Mouse (Mus musculus): ENCODE data around the gene Nono. TPM values are rescaled to one million over a fixed set of nuclear protein-coding genes. Genes with fewer than 3 reads are reported as not detected.

The Nono gene
- polyA plus RNA-seq, 1 experiment = 304 TPM

GRCm38 (mm10) chrX:101388866-101389537, 40.1 kb upstream of the Nono start:
- Histone ChIP-seq H3ac (ENCODE audit: control insufficient read depth, insufficient read length, low read depth) (no peak overlapping the region), H3K4me3 (ENCODE audit: insufficient read depth, poor library complexity, severe bottlenecking) (no peak overlapping the region), H3K27me3 (ENCODE audit: control insufficient read depth, insufficient read depth, insufficient read length) (peaks cover 19% of the 10 kb centered on the region), H3K36me3 (ENCODE audit: control insufficient read depth, insufficient read depth) (no peaks in the 10 kb centered on the region), H3K79me3 (ENCODE audit: low read depth) (no peaks in the 10 kb centered on the region), H3K79me2 (ENCODE audit: control insufficient read depth, insufficient read depth) (no peaks in the 10 kb centered on the region)
- TF ChIP-seq CTCF (IDR thresholded peaks at IDR 0.05; ENCODE audit: control insufficient read depth, insufficient read depth, insufficient read length) = no peak
- no peak for TF ChIP-seq MAX (IDR thresholded peaks at IDR 0.05)
- no peak for TF ChIP-seq MYOG (IDR thresholded peaks at IDR 0.05; ENCODE audit: control insufficient read depth, extremely low read depth, insufficient read length)
- no peak for TF ChIP-seq CEBPB (IDR thresholded peaks at IDR 0.05; ENCODE audit: low read depth)
- TF ChIP-seq FOSL1 (IDR thresholded peaks at IDR 0.05; ENCODE audit: insufficient read depth, low read length, poor library complexity, severe bottlenecking) = no peak

DNA sequence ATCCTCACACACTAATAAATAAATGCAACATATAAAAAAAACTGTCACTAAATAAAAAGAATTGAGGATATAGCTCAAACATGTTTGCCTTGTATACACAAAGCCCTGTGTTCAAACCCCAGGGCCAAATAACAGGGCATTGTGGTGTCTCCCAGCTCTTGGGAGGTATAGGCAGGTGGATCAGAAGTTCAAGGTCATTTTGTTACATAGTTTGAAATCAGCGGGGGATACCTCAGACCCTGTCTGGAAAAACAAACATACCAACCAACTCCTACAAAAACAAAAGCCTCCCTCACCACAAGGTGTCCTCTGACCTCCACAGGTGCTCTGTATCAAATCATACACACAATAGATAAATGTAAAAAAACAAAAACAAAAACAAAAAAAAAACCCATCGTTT, 34.8 kb upstream of the Nono start:
- no peaks in the 10 kb centered on the region for H3K79me2 ChIP-seq (ENCODE audit: control insufficient read depth, insufficient read depth)
- no peak for TF ChIP-seq USF1 (IDR thresholded peaks at IDR 0.05; ENCODE audit: low read depth)
- no peak for TF ChIP-seq CEBPB (IDR thresholded peaks at IDR 0.05; ENCODE audit: low read depth)
- TF ChIP-seq FOSL1 (IDR thresholded peaks at IDR 0.05; ENCODE audit: insufficient read depth, low read length, poor library complexity, severe bottlenecking) = no peak
- TF ChIP-seq MYOG (IDR thresholded peaks at IDR 0.05; ENCODE audit: control insufficient read depth, extremely low read depth, insufficient read length) = no peak
- TF ChIP-seq MAX (IDR thresholded peaks at IDR 0.05) = no peak
- no peak for TF ChIP-seq CTCF (IDR thresholded peaks at IDR 0.05; ENCODE audit: control insufficient read depth, insufficient read depth, insufficient read length)
- no peak for TF ChIP-seq MYOD1 (IDR thresholded peaks at IDR 0.05; ENCODE audit: control insufficient read depth, insufficient read length, low read depth)
- H3K27me3 ChIP-seq (ENCODE audit: control insufficient read depth, insufficient read depth, insufficient read length) = no peaks in the 10 kb centered on the region
- H3K36me3 ChIP-seq (ENCODE audit: control insufficient read depth, insufficient read depth) = no peaks in the 10 kb centered on the region
- no peak overlapping the region for H3K4me3 ChIP-seq (ENCODE audit: insufficient read depth, poor library complexity, severe bottlenecking)
- no peak overlapping the region for H3ac ChIP-seq (ENCODE audit: control insufficient read depth, insufficient read length, low read depth)
- no peaks in the 10 kb centered on the region for H3K79me3 ChIP-seq (ENCODE audit: low read depth)

DNA sequence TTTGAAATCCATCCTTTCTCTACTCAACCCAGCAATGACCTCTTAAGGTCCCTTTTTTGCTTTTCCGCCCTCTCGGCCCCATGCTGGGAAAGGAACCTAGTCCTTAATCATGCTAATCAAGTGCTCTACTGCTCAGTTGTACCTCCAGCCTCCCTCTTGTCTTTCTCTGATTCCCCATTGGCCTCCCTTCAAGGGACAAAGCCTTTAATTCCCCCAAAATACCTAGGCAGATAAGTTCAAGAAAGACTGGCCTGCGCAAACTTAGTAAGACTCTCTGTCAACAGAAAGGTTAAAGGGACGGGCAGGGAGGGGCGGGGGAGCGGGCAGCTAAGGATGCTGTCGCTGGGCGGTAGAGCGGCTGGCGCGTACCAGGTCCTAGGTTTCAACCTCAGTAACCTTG, 32.7 kb upstream of the Nono start:
- Histone ChIP-seq H3K36me3 (ENCODE audit: control insufficient read depth, insufficient read depth) (no peaks in the 10 kb centered on the region), H3ac (ENCODE audit: control insufficient read depth, insufficient read length, low read depth) (no peak overlapping the region), H3K27me3 (ENCODE audit: control insufficient read depth, insufficient read depth, insufficient read length) (no peaks in the 10 kb centered on the region), H3K4me3 (ENCODE audit: insufficient read depth, poor library complexity, severe bottlenecking) (no peak overlapping the region), H3K79me3 (ENCODE audit: low read depth) (no peaks in the 10 kb centered on the region), H3K79me2 (ENCODE audit: control insufficient read depth, insufficient read depth) (no peaks in the 10 kb centered on the region)
- TF ChIP-seq MYOD1 (IDR thresholded peaks at IDR 0.05; ENCODE audit: control insufficient read depth, insufficient read length, low read depth) = no peak
- no peak for TF ChIP-seq CTCF (IDR thresholded peaks at IDR 0.05; ENCODE audit: control insufficient read depth, insufficient read depth, insufficient read length)
- no peak for TF ChIP-seq USF1 (IDR thresholded peaks at IDR 0.05; ENCODE audit: low read depth)
- no peak for TF ChIP-seq MAX (IDR thresholded peaks at IDR 0.05)
- no peak for TF ChIP-seq CEBPB (IDR thresholded peaks at IDR 0.05; ENCODE audit: low read depth)
- no peak for TF ChIP-seq MYOG (IDR thresholded peaks at IDR 0.05; ENCODE audit: control insufficient read depth, extremely low read depth, insufficient read length)

- Histone ChIP-seq H3K4me3 (ENCODE audit: insufficient read depth, poor library complexity, severe bottlenecking) (peak overlapping the region; percentile 60), H3K36me3 (ENCODE audit: control insufficient read depth, insufficient read depth) (no peaks in the 10 kb centered on the region), H3K79me2 (ENCODE audit: control insufficient read depth, insufficient read depth) (peaks cover 14% of the 10 kb centered on the region), H3ac (ENCODE audit: control insufficient read depth, insufficient read length, low read depth) (peak overlapping the region; percentile 82), H3K79me3 (ENCODE audit: low read depth) (no peaks in the 10 kb centered on the region), H3K27me3 (ENCODE audit: control insufficient read depth, insufficient read depth, insufficient read length) (no peaks in the 10 kb centered on the region)
- TF ChIP-seq USF1 (IDR thresholded peaks at IDR 0.05; ENCODE audit: low read depth) (no peak), CTCF (IDR thresholded peaks at IDR 0.05; ENCODE audit: control insufficient read depth, insufficient read depth, insufficient read length) (peak; percentile 29)
These were observed 10.0 kb upstream of the Nono start for GRCm38 (mm10) chrX:101418946-101419724.

DNA sequence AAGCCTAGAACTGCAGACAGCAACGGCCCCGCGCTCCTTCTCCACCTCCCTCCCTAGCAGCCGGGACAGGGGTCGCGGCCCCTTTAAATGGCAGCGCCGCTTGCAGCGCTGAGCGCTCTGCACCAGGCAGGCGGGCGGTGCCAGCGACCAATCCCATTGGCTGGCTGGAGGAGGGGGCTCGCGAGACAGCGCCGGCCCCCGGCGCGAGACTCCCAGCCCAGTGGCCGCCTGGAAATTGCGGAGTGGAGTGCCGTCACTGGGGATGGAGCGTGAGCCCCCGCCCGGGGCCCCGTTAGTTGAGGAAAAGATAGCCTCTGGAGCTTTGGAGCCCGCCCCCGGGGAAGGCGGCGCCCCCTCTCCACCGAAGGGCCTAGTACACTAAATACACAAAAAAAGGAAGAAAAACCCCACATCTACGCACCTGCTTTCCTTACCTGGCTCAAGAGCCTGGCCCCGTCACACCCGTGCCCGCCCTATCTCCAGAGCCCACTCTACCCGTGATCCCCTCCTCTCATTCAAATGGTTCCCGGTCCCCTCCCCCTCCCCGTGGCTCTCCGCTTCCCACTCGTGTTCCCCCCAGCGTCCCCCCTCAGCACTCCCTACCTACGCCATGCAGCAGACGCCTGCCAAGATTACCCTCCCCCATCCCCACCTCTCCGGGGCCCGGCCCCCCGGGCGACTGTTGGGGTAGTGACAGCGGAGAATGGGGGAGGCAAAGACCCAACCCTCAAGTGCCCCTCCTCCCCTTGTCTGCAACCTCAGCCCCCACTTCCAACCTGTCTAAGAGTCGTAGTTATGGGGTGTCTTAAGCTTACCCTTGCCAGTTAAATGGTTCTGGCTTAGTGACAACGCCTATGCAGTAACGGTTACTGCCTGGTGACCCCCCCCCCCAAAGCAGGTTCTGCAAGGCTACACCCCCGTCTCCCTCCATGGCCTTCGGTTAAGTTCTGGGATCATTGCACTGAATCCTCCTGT, 9.1 kb upstream of the Nono start:
- H3K79me2 ChIP-seq (ENCODE audit: control insufficient read depth, insufficient read depth) = peaks cover 14% of the 10 kb centered on the region
- H3K79me3 ChIP-seq (ENCODE audit: low read depth) = no peaks in the 10 kb centered on the region
- TF ChIP-seq CTCF (IDR thresholded peaks at IDR 0.05; ENCODE audit: control insufficient read depth, insufficient read depth, insufficient read length) (no peak), MYOD1 (IDR thresholded peaks at IDR 0.05; ENCODE audit: control insufficient read depth, insufficient read length, low read depth) (no peak), FOSL1 (IDR thresholded peaks at IDR 0.05; ENCODE audit: insufficient read depth, low read length, poor library complexity, severe bottlenecking) (no peak), MYOG (IDR thresholded peaks at IDR 0.05; ENCODE audit: control insufficient read depth, extremely low read depth, insufficient read length) (no peak), CEBPB (IDR thresholded peaks at IDR 0.05; ENCODE audit: low read depth) (no peak), USF1 (IDR thresholded peaks at IDR 0.05; ENCODE audit: low read depth) (no peak), MAX (IDR thresholded peaks at IDR 0.05) (no peak)
- no peaks in the 10 kb centered on the region for H3K27me3 ChIP-seq (ENCODE audit: control insufficient read depth, insufficient read depth, insufficient read length)
- peak overlapping the region; percentile 60 for H3K4me3 ChIP-seq (ENCODE audit: insufficient read depth, poor library complexity, severe bottlenecking)
- H3ac ChIP-seq (ENCODE audit: control insufficient read depth, insufficient read length, low read depth) = peak overlapping the region; percentile 82
- no peaks in the 10 kb centered on the region for H3K36me3 ChIP-seq (ENCODE audit: control insufficient read depth, insufficient read depth)
